Mouse (Mus musculus) lung, embryonic 16.5 days (tissue): ENCODE data around the gene Minos1. TPM values are rescaled to one million over a fixed set of nuclear protein-coding genes. Genes with fewer than 3 reads are reported as not detected.
A peak's percentile ranks its signal among the peaks of the same experiment; 100 is the strongest.

ENCODE experiments used
- ATAC-seq: fragments of 200-750 bp; cut with Nextera tagmentation; 2 replicates; pipeline ENCODE4 v1.8.0; 2017; ENCODE audit warnings: low read depth, mild to moderate bottlenecking, moderate library complexity
- H3K27ac ChIP-seq: fragments of 300-500 bp; sonication (generic); 2 replicates; pipeline ENCODE4 v1.5.1; 2014; ENCODE audit warnings: mild to moderate bottlenecking, control low read depth, low read length
- H3K27me3 ChIP-seq: fragments of 300-500 bp; sonication (generic); 2 replicates; pipeline ENCODE4 v1.6.1; 2014; ENCODE audit warnings: low read depth, low read length, mixed read lengths; ENCODE audit not compliant: control insufficient read depth, insufficient read depth
- H3K36me3 ChIP-seq: fragments of 300-500 bp; sonication (generic); 2 replicates; pipeline ENCODE4 v1.6.1; 2014; ENCODE audit warnings: low read length; ENCODE audit not compliant: control insufficient read depth, insufficient read depth
- H3K4me1 ChIP-seq: fragments of 300-500 bp; sonication (generic); replicated peaks from 2 replicates; pipeline ENCODE4 v1.6.1; 2014; ENCODE audit warnings: low read length, mixed read lengths; ENCODE audit not compliant: control insufficient read depth, insufficient read depth
- H3K4me2 ChIP-seq: fragments of 300-500 bp; sonication (generic); 2 replicates; pipeline ENCODE4 v1.6.1; 2014; ENCODE audit warnings: low read depth, low read length, control low read depth
- H3K4me3 ChIP-seq: fragments of 300-500 bp; sonication (generic); 2 replicates; pipeline ENCODE4 v1.5.1; 2014; ENCODE audit warnings: mild to moderate bottlenecking, low read length, control low read depth
- H3K9ac ChIP-seq: fragments of 300-500 bp; sonication (generic); 2 replicates; pipeline ENCODE4 v1.6.1; 2014; ENCODE audit warnings: low read length, control low read depth
- H3K9me3 ChIP-seq: fragments of 300-500 bp; sonication (generic); 2 replicates; pipeline ENCODE4 v1.6.1; 2016; ENCODE audit warnings: low read length; ENCODE audit not compliant: control insufficient read depth
- WGBS: fragments of 180-500 bp; shearing (Covaris S2); extraction: QIAGEN DNeasy Blood & Tissue Kit; methylation state at CpG from one replicate; pipeline ENCODE4 v1.1.7; 2014; 5-methylcytosine and 5-hydroxymethylcytosine counted together
- polyA plus RNA-seq: library from polyadenylated mRNA; unstranded; fragments of >200 nt; fragmentation: Nextera tagmentation; extraction: Ambion mirVana; gene quantifications from 2 replicates; pipeline ENCODE4 v1.2.1, GENCODE M21; 2015

Minos1 gene
- 548 and 571 TPM in 2 replicates for polyA plus RNA-seq

DNA sequence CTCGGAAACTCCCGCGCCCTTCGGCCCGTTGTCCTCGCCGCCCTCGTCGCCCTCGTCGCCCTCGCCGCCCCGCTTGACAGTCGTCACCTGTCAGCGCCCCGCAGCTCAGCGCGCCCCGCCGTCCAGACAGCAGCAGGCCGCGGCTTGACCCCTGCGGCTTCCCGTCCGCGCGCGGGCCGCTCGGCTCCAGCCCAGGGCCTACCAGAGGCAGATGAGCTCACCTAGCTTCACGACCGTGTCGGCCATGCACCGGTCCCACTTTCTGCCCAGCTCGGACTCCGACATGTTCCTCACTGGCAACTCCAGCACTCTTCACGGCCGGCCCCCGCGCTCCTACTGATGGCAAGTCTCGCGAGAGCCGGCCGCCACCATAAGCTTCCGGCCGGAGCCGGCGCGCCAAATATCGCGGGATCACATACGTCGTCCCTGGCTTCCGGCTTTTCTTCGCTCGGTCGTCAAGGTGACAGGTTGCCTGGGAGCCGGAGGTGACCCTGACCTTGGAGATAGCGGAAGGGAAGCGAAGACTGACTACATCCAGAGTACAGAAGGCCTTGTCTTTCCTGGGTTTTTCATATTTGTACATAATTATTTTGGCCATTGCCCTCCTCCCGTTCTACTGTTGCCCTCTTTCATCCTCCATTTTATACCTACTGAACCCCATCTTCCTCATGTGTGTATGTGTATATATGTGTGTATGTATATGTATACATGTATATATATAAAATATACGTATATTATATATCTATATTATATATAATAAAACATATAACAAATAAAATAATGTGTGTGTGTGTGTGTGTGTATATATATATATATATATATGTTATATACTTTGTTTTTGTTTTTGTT is at the start of gene Minos1:
TSS of gene Minos1 (minus strand) at position 413 of the 849 bp plus-strand sequence.
- Histone ChIP-seq H3K4me1 (peaks cover 12% of the 10 kb centered on the region), H3K4me3 (peak within 1 kb of the TSS; percentile 97), H3K9ac (peak within 1 kb of the TSS; percentile 98), H3K9me3 (0 out of 2 replicates have a peak, but pooled peaks cover 6% of the 10 kb centered on the region), H3K4me2 (peak within 1 kb of the TSS; percentile 88), H3K36me3 (peaks cover 5% of the 10 kb centered on the region; the same call in 1 of the 2 replicates), H3K27me3 (no peaks in the 10 kb centered on the region), H3K27ac (peak within 1 kb of the TSS; percentile 89)
- WGBS = under 1% methylated on average over 62 of the region's 63 CpGs
- peak; percentile 98 for ATAC-seq

DNA sequence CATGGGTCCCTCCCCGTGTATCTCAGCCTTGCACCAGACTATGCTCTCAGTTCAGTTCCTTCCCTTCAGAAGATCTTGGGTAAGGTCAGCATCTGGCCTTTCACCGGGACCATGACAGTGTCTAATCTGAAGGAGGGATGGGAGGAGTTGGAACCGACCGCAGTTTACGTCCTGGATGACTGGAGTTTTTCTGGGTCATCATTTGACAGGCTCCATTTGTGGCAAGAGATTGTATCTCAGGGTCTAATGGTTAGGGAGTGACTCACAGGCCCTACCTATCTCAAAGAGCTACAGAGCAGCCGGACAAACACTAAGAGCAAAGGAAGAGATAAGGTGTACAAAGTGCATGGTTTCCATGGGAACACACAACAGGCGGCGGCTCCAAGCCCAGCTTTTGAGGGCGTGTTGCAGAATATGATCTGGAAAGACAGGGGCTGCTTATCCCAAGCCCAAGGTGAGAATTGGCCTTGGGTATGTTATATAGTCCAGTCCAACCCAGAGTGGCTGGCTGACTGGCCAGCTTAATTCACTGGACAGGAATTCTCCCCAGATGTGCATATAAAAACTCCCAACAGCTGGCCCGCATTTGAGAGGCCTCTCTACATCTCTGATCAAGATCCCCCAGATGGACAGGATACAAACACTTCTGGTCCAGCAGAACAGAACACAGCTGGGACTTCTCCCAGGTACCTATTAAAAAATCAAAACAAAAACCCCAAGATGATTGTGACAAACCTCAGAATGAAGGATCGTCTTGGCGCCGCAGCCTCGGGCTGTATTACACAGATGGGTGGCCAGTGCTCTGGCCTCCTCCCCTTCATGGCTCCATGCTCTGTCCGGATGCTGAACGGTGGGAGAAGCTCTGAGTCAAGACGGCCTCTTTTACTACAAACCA is 49.1 kb upstream of the Minos1 start:
- H3K4me2 ChIP-seq = no peak overlapping the region
- H3K9ac ChIP-seq = no peak overlapping the region
- no peak overlapping the region for H3K4me3 ChIP-seq
- H3K27ac ChIP-seq = peak overlapping the region; percentile 63
- WGBS = 30% methylated on average over 17 of the region's 17 CpGs
- peak; percentile 55 for ATAC-seq
- no peaks in the 10 kb centered on the region for H3K27me3 ChIP-seq
- H3K4me1 ChIP-seq = peaks cover 28% of the 10 kb centered on the region
- no peaks in the 10 kb centered on the region for H3K36me3 ChIP-seq
- H3K9me3 ChIP-seq = 0 out of 2 replicates have a peak, but pooled peaks cover 2% of the 10 kb centered on the region

DNA sequence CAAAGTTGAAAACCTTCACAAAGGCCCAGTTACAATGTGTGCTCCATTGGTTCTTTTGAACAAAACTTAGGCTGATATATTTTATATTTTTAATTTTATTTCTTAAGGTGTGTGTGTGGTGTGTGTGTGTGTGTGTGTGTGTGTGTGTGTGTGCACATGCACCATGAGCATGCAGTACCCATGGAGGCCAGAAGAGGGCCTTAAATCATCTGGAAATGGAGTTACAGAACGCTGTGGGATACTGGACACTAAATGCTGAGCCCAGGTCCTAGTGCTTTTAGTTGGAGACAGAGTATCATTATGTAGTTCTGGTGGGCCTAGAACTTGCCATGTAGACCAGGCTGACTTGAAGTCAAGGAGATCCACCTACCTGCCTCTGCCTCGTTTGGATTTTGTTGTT is 48.3 kb upstream of the Minos1 start:
- Histone ChIP-seq H3K4me1 (peaks cover 32% of the 10 kb centered on the region), H3K4me3 (no peak overlapping the region), H3K27ac (no peak overlapping the region), H3K9me3 (0 out of 2 replicates have a peak, but pooled peaks cover 2% of the 10 kb centered on the region), H3K36me3 (no peaks in the 10 kb centered on the region), H3K27me3 (no peaks in the 10 kb centered on the region), H3K4me2 (no peak overlapping the region), H3K9ac (no peak overlapping the region)
- WGBS = 80% methylated on average over 2 of the region's 2 CpGs
- no peak for ATAC-seq

DNA sequence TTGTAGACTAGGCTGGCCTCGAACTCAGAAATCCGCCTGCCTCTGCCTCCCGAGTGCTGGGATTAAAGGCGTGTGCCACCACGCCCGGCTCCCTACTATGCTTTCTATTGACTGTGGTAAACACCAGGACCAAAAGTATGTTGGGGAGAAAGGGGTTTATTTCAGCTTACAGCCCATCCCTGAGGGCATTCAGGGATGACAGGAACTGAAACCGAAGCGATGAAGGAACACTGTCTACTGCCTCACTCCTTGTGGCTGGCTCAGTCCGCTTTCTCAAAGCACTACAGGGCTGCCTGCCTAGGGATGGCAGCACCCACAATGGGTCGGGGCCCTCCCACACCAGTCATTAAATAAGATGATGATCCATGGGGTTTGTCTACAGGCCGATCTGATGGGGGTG is 47.5 kb upstream of the Minos1 start:
- H3K4me2 ChIP-seq = no peak overlapping the region
- 95% methylated on average over 11 of the region's 11 CpGs for WGBS
- no peak overlapping the region for H3K9ac ChIP-seq
- 0 out of 2 replicates have a peak, but pooled peaks cover 2% of the 10 kb centered on the region for H3K9me3 ChIP-seq
- H3K27me3 ChIP-seq = no peaks in the 10 kb centered on the region
- ATAC-seq = no peak
- no peak overlapping the region for H3K4me3 ChIP-seq
- no peaks in the 10 kb centered on the region for H3K36me3 ChIP-seq
- H3K27ac ChIP-seq = no peak overlapping the region
- peaks cover 32% of the 10 kb centered on the region for H3K4me1 ChIP-seq

DNA sequence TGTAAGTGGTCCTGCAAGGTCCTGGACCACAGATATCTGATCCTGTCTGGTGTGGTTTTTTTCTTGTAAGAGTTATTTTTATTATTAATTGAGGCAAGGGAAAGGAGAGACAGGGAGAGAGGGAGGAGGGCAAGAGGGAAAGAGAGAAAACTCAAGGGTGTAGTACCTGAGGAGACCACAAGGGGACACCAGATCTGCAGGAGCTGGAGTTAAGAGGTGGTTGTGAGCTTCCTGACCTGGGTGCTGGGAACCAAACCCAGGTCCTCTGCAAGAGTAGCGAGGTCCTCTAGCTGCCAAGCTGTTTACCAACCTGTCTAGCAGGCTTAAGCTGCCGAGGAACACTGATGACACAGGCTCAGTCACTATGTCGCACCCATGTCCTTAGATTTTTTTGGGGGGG is 47.0 kb upstream of the Minos1 start:
- Histone ChIP-seq H3K27me3 (no peaks in the 10 kb centered on the region), H3K4me3 (no peak overlapping the region), H3K4me1 (peaks cover 32% of the 10 kb centered on the region), H3K9me3 (0 out of 2 replicates have a peak, but pooled peaks cover 2% of the 10 kb centered on the region), H3K4me2 (no peak overlapping the region), H3K27ac (no peak overlapping the region), H3K36me3 (no peaks in the 10 kb centered on the region), H3K9ac (no peak overlapping the region)
- 88% methylated on average over 3 of the region's 3 CpGs for WGBS
- ATAC-seq = no peak

DNA sequence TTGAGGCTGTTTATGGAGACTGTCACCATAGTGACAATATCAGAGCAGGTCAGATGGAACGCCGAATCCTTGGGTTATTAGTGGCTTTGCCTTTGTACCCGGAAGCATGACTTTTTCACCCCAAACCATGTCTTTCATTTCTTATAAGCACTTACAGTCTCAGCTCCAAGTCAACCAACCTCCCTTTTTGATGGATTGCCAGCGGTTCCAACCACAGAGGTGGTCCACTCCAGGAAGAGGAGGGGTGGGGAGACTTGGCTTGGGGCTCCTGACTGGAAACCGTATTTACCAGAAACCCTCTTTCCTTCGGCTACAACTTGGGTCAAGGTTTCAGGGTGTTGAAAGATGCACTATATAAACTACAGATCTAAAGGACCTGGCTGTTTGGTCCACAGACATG is 45.1 kb upstream of the Minos1 start:
- no peaks in the 10 kb centered on the region for H3K27me3 ChIP-seq
- peaks cover 32% of the 10 kb centered on the region for H3K4me1 ChIP-seq
- no peak overlapping the region for H3K9ac ChIP-seq
- H3K4me2 ChIP-seq = peak overlapping the region; percentile 21
- no peaks in the 10 kb centered on the region for H3K36me3 ChIP-seq
- 0 out of 2 replicates have a peak, but pooled peaks cover 2% of the 10 kb centered on the region for H3K9me3 ChIP-seq
- ATAC-seq = peak; percentile 73
- H3K27ac ChIP-seq = peak overlapping the region; percentile 74
- WGBS = 23% methylated on average over 6 of the region's 6 CpGs
- H3K4me3 ChIP-seq = no peak overlapping the region

DNA sequence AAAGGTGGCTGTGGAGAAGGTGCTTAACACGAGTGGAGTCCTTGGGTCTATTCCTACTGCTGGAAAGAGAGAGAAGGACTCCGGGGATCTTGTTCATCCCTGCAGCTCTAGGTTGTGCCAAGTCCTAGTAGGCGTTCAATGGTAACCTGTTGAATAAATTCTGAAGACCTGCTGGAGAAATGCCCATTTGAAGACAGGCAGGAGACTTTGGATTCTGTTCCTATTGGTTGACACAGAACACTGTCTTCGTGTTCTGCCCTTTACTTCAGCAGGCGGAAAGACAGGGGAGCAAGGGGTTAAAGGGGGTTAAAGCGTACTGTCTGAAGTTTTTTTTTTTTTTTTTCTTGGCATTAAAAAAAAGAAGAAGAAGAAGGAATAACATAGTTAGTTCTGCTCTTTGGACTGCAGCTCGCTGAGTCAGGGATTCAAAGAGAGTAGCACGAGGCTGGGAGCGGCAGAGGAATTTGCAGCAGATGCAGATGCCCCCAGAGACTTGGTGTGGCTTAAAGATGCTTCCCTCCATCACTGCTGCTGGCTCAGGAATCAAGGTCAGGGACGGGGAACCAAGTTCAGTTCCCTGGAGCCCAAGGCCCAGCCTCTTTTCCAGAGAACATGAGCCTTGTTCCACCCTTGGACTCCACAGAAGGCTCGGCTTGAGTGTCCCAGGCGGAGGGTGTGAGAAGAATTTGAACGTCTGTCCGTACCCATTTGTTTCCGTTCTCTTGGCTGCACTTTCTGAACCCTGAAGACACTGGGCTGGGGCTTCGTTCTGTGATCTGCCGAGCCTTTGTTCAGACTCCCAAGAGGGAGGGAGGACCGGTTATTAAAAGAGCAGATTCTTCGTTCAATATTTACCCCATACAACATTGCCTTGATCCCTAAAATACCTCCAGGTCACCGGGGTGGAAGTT is 44.4 kb upstream of the Minos1 start:
- WGBS = 30% methylated on average over 20 of the region's 20 CpGs
- H3K36me3 ChIP-seq = no peaks in the 10 kb centered on the region
- peaks cover 32% of the 10 kb centered on the region for H3K4me1 ChIP-seq
- no peak overlapping the region for H3K4me3 ChIP-seq
- H3K27me3 ChIP-seq = no peaks in the 10 kb centered on the region
- H3K27ac ChIP-seq = peak overlapping the region; percentile 74
- H3K9ac ChIP-seq = no peak overlapping the region
- peak overlapping the region; percentile 21 for H3K4me2 ChIP-seq
- peak; percentile 77 for ATAC-seq
- 0 out of 2 replicates have a peak, but pooled peaks cover 2% of the 10 kb centered on the region for H3K9me3 ChIP-seq

DNA sequence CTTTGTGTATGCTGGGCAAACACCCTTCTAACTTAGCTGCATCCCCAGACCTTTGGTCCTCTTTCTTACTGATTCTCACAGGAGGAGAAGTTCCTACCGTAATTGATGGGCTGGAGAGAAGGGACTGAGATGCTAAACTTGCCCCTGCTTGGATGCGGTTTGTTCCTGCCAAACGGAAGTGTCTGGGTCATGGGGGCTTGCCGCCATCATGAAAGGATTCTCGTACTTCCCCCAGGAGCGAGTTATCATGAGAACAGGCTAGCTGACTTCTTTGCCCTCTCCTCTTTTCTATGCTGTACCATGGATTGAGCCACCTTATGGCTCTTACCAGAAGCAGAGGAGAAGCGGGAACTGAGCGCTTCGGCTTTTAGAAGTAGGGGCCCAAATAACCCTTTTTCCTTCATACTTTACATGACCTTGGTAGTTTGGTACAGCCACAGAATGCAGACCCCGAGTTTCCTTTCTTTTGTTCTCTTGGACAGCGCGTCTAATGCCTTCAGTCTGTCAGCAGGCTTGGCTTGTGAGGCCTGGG is 38.9 kb upstream of the Minos1 start:
- WGBS = 57% methylated on average over 12 of the region's 12 CpGs
- Histone ChIP-seq H3K27ac (peak overlapping the region; percentile 78), H3K9ac (no peak overlapping the region), H3K4me1 (peaks cover 18% of the 10 kb centered on the region), H3K27me3 (no peaks in the 10 kb centered on the region), H3K4me2 (no peak overlapping the region), H3K36me3 (no peaks in the 10 kb centered on the region), H3K9me3 (no peaks in the 10 kb centered on the region), H3K4me3 (no peak overlapping the region)
- peak; percentile 6; the same call in 1 of the 2 replicates for ATAC-seq
